Mouse (Mus musculus): ENCODE measurements around the gene Ccr6.

DNA sequence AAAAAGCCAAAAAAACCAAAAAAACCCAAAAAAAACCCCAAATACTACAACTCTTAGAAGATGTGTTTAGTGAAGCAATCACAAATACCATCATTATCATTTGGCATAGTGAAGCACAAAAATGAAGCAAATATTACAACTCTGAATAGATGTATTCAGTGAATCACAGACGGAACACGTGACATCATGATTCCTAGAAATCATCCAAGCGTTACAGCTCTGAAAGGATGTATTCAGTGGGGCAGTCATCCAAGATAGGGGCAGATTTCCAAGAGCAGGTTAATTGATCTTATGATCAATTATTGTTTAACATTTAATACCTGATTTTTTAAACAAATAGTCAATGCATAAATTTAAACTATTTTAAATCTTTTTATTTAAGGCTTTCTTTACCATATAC lies 41.4 kb downstream of the Ccr6 start:
- TF ChIP-seq CTCF (IDR thresholded peaks at IDR 0.05; ENCODE audit: low read depth, low read length) (no peak), POLR2A (IDR thresholded peaks at IDR 0.05; ENCODE audit: extremely low read depth, insufficient read depth, low read length) (no peak)
